Mouse (Mus musculus): ENCODE measurements at regions not wholly inside any gene's neighbourhood (a gene's known extent, or its start where the extent isn't known, plus 50 kb on each side); places are given as distances from the start of the nearest gene placed in this dataset.

GRCm38 (mm10) chr12:77539661-77540431 lies 301.9 kb downstream of the Fut8 start:
- Histone ChIP-seq H3K9ac (no peak overlapping the region), H3K4me3 (no peak overlapping the region), H3K4me2 (no peak overlapping the region), H3K27ac (replicated peaks) (no peak overlapping the region), H3K27me3 (no peaks in the 10 kb centered on the region), H3K36me3 (no peaks in the 10 kb centered on the region), H3K9me3 (no peaks in the 10 kb centered on the region), H3K4me1 (replicated peaks) (no peaks in the 10 kb centered on the region)
- WGBS = 81% methylated on average over 10 of the region's 10 CpGs
- no peak for ATAC-seq (ENCODE audit: low FRiP score, low read depth)

- no peak overlapping the region for H3K9ac ChIP-seq
- H3K4me1 ChIP-seq (replicated peaks) = no peaks in the 10 kb centered on the region
- H3K9me3 ChIP-seq = no peaks in the 10 kb centered on the region
- no peak overlapping the region for H3K4me2 ChIP-seq
- H3K27ac ChIP-seq (replicated peaks) = no peak overlapping the region
- H3K36me3 ChIP-seq = no peaks in the 10 kb centered on the region
- H3K4me3 ChIP-seq = no peak overlapping the region
- no peak for ATAC-seq (ENCODE audit: low FRiP score, low read depth)
- no peaks in the 10 kb centered on the region for H3K27me3 ChIP-seq
- WGBS = 85% methylated on average over 10 of the region's 10 CpGs
Observed at GRCm38 (mm10) chr12:77541051-77541765, 303.3 kb downstream of the Fut8 start.

DNA sequence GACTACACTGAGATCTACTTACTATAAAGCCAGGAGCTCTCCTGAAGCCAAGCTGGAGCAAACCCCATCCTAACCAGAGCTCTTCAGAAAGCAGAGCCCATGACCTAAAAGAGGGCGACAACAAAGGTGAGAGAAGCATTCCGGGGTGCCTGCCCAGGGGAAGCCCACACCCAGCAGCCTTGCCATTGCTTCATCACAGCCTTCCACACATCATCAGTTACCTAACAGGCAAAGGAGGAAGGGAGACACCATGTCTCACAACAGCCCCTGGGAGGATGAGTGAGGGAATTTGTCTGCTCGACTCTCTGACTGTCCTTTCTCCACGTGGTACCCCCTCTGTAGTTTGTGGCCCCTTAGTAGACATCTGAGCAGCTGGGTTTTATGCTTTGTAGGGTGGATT lies 303.9 kb downstream of the Fut8 start:
- Histone ChIP-seq H3K4me3 (no peak overlapping the region), H3K27ac (replicated peaks) (no peak overlapping the region), H3K27me3 (no peaks in the 10 kb centered on the region), H3K36me3 (no peaks in the 10 kb centered on the region), H3K9ac (no peak overlapping the region), H3K9me3 (no peaks in the 10 kb centered on the region), H3K4me1 (replicated peaks) (no peaks in the 10 kb centered on the region), H3K4me2 (no peak overlapping the region)
- WGBS = 93% methylated on average over 4 of the region's 4 CpGs
- no peak for ATAC-seq (ENCODE audit: low FRiP score, low read depth)

DNA sequence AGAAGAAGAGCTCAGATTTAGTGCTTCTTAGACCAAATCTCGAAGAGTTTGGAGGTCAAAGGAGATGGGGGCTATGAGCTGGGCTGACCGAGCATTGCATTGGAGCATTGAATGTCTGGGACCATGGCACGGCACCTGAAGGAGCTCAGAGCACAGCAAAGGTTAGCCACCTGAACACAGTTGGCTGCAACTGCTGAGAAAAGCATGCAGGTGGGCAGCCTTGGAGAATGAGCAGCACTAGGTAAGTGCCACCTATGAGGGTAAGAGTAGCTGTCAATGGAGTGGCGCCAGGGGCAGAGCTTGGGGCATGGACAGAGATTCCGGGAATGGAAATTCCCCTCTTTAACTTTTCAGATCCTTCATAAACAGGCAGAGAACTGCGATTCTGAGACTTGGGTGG lies 305.7 kb downstream of the Fut8 start:
- Histone ChIP-seq H3K4me1 (replicated peaks) (no peaks in the 10 kb centered on the region), H3K27ac (replicated peaks) (no peak overlapping the region), H3K4me2 (no peak overlapping the region), H3K9ac (no peak overlapping the region), H3K27me3 (no peaks in the 10 kb centered on the region), H3K36me3 (no peaks in the 10 kb centered on the region), H3K4me3 (no peak overlapping the region), H3K9me3 (no peaks in the 10 kb centered on the region)
- no peak for ATAC-seq (ENCODE audit: low FRiP score, low read depth)
- 87% methylated on average over 6 of the region's 6 CpGs for WGBS

- Histone ChIP-seq H3K4me3 (no peak overlapping the region), H3K36me3 (no peaks in the 10 kb centered on the region), H3K9me3 (no peaks in the 10 kb centered on the region), H3K4me1 (replicated peaks) (no peaks in the 10 kb centered on the region), H3K27ac (replicated peaks) (no peak overlapping the region), H3K27me3 (no peaks in the 10 kb centered on the region), H3K9ac (no peak overlapping the region), H3K4me2 (no peak overlapping the region)
- WGBS = 38% methylated on average over 2 of the region's 2 CpGs
- peak; percentile 42; the same call in 1 of the 2 replicates for ATAC-seq (ENCODE audit: low FRiP score, low read depth)
Observed at GRCm38 (mm10) chr12:77546165-77546564, 308.2 kb downstream of the Fut8 start.

GRCm38 (mm10) chr12:77568286-77568685 lies 330.4 kb downstream of the Fut8 start:
- peak; percentile 74; the same call in 1 of the 2 replicates for ATAC-seq (ENCODE audit: low FRiP score, low read depth)
- 8% methylated on average over 3 of the region's 3 CpGs for WGBS
- Histone ChIP-seq H3K4me2 (no peak overlapping the region), H3K4me3 (no peak overlapping the region), H3K36me3 (no peaks in the 10 kb centered on the region), H3K9ac (no peak overlapping the region), H3K27me3 (no peaks in the 10 kb centered on the region), H3K27ac (replicated peaks) (no peak overlapping the region), H3K9me3 (no peaks in the 10 kb centered on the region), H3K4me1 (replicated peaks) (no peaks in the 10 kb centered on the region)

GRCm38 (mm10) chr12:77570501-77570900 lies 332.6 kb downstream of the Fut8 start:
- no peaks in the 10 kb centered on the region for H3K4me1 ChIP-seq (replicated peaks)
- H3K9me3 ChIP-seq = no peaks in the 10 kb centered on the region
- H3K4me2 ChIP-seq = no peak overlapping the region
- no peak overlapping the region for H3K9ac ChIP-seq
- WGBS = 84% methylated on average over 3 of the region's 3 CpGs
- H3K27me3 ChIP-seq = no peaks in the 10 kb centered on the region
- no peak overlapping the region for H3K4me3 ChIP-seq
- no peak for ATAC-seq (ENCODE audit: low FRiP score, low read depth)
- H3K27ac ChIP-seq (replicated peaks) = no peak overlapping the region
- no peaks in the 10 kb centered on the region for H3K36me3 ChIP-seq

GRCm38 (mm10) chr12:77571071-77571470 lies 333.1 kb downstream of the Fut8 start:
- Histone ChIP-seq H3K4me2 (no peak overlapping the region), H3K4me1 (replicated peaks) (no peaks in the 10 kb centered on the region), H3K9me3 (no peaks in the 10 kb centered on the region), H3K27me3 (no peaks in the 10 kb centered on the region), H3K9ac (no peak overlapping the region), H3K27ac (replicated peaks) (no peak overlapping the region), H3K4me3 (no peak overlapping the region), H3K36me3 (no peaks in the 10 kb centered on the region)
- ATAC-seq (ENCODE audit: low FRiP score, low read depth) = no peak
- 80% methylated on average over 5 of the region's 5 CpGs for WGBS

DNA sequence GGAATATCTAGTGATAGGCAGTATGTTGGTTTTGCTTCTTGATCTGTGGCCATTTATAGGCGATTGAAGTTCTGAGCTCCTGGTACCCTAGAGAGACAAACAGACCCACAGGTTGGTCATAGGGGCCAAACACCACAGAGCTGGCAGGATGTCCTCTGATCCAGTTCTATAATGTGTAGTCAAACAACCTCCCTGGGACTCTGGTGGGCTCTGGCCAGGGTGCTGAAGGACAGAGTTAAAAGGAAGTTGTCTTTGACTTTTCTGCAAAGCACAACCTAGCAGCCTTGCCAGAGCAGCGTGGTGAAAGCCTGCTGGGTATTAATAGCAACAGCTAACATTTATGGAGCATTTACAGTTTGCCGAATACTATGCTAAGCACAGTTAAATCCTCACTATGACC lies 337.1 kb downstream of the Fut8 start:
- no peaks in the 10 kb centered on the region for H3K36me3 ChIP-seq
- no peak overlapping the region for H3K4me2 ChIP-seq
- no peak overlapping the region for H3K9ac ChIP-seq
- ATAC-seq (ENCODE audit: low FRiP score, low read depth) = no peak
- H3K4me3 ChIP-seq = no peak overlapping the region
- no peak overlapping the region for H3K27ac ChIP-seq (replicated peaks)
- no peaks in the 10 kb centered on the region for H3K4me1 ChIP-seq (replicated peaks)
- H3K27me3 ChIP-seq = no peaks in the 10 kb centered on the region
- 77% methylated on average over 3 of the region's 3 CpGs for WGBS
- no peaks in the 10 kb centered on the region for H3K9me3 ChIP-seq

GRCm38 (mm10) chr12:77588297-77588696 lies 350.4 kb downstream of the Fut8 start:
- 22% methylated on average over 2 of the region's 2 CpGs for WGBS
- no peaks in the 10 kb centered on the region for H3K27me3 ChIP-seq
- H3K9ac ChIP-seq = no peak overlapping the region
- 0 out of 2 replicates have a peak, but pooled peaks cover 3% of the 10 kb centered on the region for H3K4me1 ChIP-seq (replicated peaks)
- H3K4me3 ChIP-seq = no peak overlapping the region
- no peak for ATAC-seq (ENCODE audit: low FRiP score, low read depth)
- no peak overlapping the region for H3K4me2 ChIP-seq
- H3K9me3 ChIP-seq = no peaks in the 10 kb centered on the region
- no peaks in the 10 kb centered on the region for H3K36me3 ChIP-seq
- no peak overlapping the region for H3K27ac ChIP-seq (replicated peaks)

GRCm38 (mm10) chr12:77589416-77589815 lies 351.5 kb downstream of the Fut8 start:
- H3K27me3 ChIP-seq = no peaks in the 10 kb centered on the region
- no peak overlapping the region for H3K4me3 ChIP-seq
- H3K9ac ChIP-seq = no peak overlapping the region
- no peak overlapping the region for H3K27ac ChIP-seq (replicated peaks)
- WGBS = 67% methylated on average over 5 of the region's 5 CpGs
- ATAC-seq (ENCODE audit: low FRiP score, low read depth) = no peak
- no peaks in the 10 kb centered on the region for H3K9me3 ChIP-seq
- H3K4me1 ChIP-seq (replicated peaks) = 0 out of 2 replicates have a peak, but pooled peaks cover 3% of the 10 kb centered on the region
- no peak overlapping the region for H3K4me2 ChIP-seq
- no peaks in the 10 kb centered on the region for H3K36me3 ChIP-seq

DNA sequence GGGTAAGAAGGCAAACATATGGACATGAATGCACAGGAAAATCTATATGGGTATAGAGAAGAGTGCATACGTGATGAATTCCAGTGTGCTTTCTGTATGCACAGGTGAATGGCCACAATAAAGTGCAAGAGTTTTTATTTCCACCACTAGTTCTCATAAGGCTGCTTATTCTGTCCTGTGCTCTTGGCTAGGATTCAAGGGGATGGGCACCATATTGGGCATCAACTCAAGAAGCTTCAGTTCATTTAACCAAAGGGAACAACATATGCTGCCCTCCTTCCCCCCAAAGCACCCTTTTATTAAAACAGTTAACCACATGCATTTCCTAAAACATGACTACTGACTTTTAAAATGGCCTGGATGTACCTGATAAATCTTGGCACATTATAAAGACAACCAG lies 356.2 kb downstream of the Fut8 start:
- Histone ChIP-seq H3K4me2 (no peak overlapping the region), H3K9ac (no peak overlapping the region), H3K27me3 (no peaks in the 10 kb centered on the region), H3K4me1 (replicated peaks) (peaks cover 22% of the 10 kb centered on the region), H3K4me3 (no peak overlapping the region), H3K36me3 (no peaks in the 10 kb centered on the region), H3K9me3 (no peaks in the 10 kb centered on the region), H3K27ac (replicated peaks) (no peak overlapping the region)
- ATAC-seq (ENCODE audit: low FRiP score, low read depth) = no peak
- 93% methylated on average over 1 of the region's 1 CpGs for WGBS
